Mouse (Mus musculus): ENCODE measurements around the gene Samm50.

DNA sequence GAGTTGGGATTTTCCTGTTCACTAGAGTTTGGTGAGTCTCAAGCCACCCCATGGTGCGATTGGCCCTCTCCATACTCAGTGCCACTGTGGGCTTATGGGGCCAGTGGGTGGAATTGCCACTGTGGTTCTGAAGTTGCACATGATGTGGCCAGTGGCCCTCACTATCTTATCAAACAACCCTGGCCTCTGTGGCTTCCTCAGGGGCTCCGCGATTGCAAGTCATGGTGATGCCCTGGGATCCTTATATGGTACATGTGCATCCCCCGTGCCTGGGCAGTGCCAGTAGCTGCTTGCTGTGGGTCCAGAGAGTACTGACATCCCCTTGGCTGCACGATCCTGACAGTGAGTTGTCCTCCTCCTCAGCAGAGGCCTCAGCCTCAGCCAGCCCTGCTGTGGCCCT is 64.8 kb downstream of the Samm50 start:
- TF ChIP-seq RCOR1 (conservative IDR thresholded peaks at IDR 0.05; ENCODE audit: low read depth, low read length) (no peak), CTCF (conservative IDR thresholded peaks at IDR 0.05 in 1 of 2, IDR thresholded peaks at IDR 0.05 in 1 of 2; ENCODE audit: low read depth in 2 of 2, low read length in 2 of 2) (no peak), EP300 (IDR thresholded peaks at IDR 0.05; ENCODE audit: low read length) (no peak), MEF2A (IDR thresholded peaks at IDR 0.05; ENCODE audit: borderline replicate concordance, low read depth, low read length) (no peak), POLR2A (IDR thresholded peaks at IDR 0.05; ENCODE audit: low read depth, low read length) (no peak), NELFE (IDR thresholded peaks at IDR 0.05; ENCODE audit: low read depth, low read length) (no peak), JUND (conservative IDR thresholded peaks at IDR 0.05; ENCODE audit: low read depth, low read length) (no peak), MAX (IDR thresholded peaks at IDR 0.05; ENCODE audit: low read length) (no peak), ZNF384 (IDR thresholded peaks at IDR 0.05; ENCODE audit: low read depth, low read length) (no peak), CHD1 (IDR thresholded peaks at IDR 0.05; ENCODE audit: low read depth, low read length) (no peak)

All from CH12.LX (cell line).